Mouse (Mus musculus) cerebellum, adult 2 months (tissue): ENCODE measurements around the gene Cers6. TPM values are rescaled to one million over a fixed set of nuclear protein-coding genes. Genes with fewer than 3 reads are reported as not detected.

Experiments used
- DNase-seq, 2 experiments: peaks; one replicate each; pipeline ENCODE4 v3.0.0; 2021
- H3K27ac ChIP-seq: fragments of 200-500 bp; 2 replicates; pipeline ENCODE4 v1.5.1; 2012; ENCODE audit warnings: low read length, control low read depth, inconsistent platforms; ENCODE audit not compliant: insufficient read depth
- H3K27me3 ChIP-seq: fragments of 200-500 bp; 2 replicates; pipeline ENCODE4 v1.6.1; 2012; ENCODE audit warnings: inconsistent platforms, mild to moderate bottlenecking, low read length, moderate library complexity; ENCODE audit not compliant: control insufficient read depth, insufficient read depth
- H3K4me1 ChIP-seq: fragments of 200-500 bp; 2 replicates; pipeline ENCODE4 v1.6.1; 2011; ENCODE audit warnings: low read length; ENCODE audit not compliant: control insufficient read depth, insufficient read depth
- H3K4me3 ChIP-seq: fragments of 200-500 bp; replicated peaks from 2 replicates; pipeline ENCODE3; 2011; ENCODE audit warnings: mild to moderate bottlenecking, low read depth, low read length, control low read depth; ENCODE audit not compliant: insufficient read depth
- CTCF ChIP-seq: fragments of 200-500 bp; IDR thresholded peaks from 2 replicates; pipeline ENCODE4 v1.5.1; 2011; ENCODE audit warnings: low read depth, mild to moderate bottlenecking, control low read depth, low read length, moderate library complexity, borderline replicate concordance; ENCODE audit not compliant: insufficient read depth
- POLR2A ChIP-seq: fragments of 200-500 bp; IDR thresholded peaks from 2 replicates; pipeline ENCODE4 v1.6.1; 2011; ENCODE audit warnings: low read length, control low read depth, borderline replicate concordance; ENCODE audit not compliant: insufficient read depth
- WGBS: fragments of 180-500 bp; shearing (Covaris S2); methylation state at CpG from one replicate; pipeline ENCODE4 v1.1.7; 2018; 5-methylcytosine and 5-hydroxymethylcytosine counted together
- polyA plus RNA-seq: library from polyadenylated mRNA; depleted of rRNA; stranded (reverse); fragments of >200 nt; gene quantifications from 2 replicates; pipeline ENCODE4 v1.2.3, GENCODE M21; 2012

The Cers6 gene
- polyA plus RNA-seq, 1 experiment = 29.8 TPM

DNA sequence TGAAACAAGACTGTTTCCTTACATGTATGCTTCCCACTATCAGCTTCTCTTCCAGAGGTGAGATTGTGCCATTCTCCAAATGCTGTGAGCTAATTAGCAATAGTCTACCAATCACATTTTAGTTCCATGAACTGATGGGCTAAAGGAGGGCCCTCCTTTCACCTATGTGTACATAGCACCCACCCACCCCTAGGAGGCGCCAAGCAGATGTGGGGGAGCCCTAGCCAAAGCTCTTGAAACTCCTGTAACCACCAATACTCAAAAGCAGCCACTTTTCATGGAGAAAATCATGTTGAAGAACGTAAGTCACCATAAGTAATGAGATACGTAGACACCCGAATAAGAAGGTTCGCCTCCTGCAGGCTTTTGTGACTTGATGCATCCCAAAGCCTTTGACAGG, 251.4 kb downstream of the Cers6 start:
- no peak overlapping the region for H3K4me3 ChIP-seq
- H3K4me1 ChIP-seq = no peaks in the 10 kb centered on the region; the same call in 1 of the 2 replicates
- DNase-seq = no peak
- no peak for TF ChIP-seq POLR2A
- no peak for TF ChIP-seq CTCF
- 88% methylated on average over 5 of the region's 5 CpGs for WGBS
- H3K27me3 ChIP-seq = no peaks in the 10 kb centered on the region; the same call in 1 of the 2 replicates
- no peak overlapping the region for H3K27ac ChIP-seq

DNA sequence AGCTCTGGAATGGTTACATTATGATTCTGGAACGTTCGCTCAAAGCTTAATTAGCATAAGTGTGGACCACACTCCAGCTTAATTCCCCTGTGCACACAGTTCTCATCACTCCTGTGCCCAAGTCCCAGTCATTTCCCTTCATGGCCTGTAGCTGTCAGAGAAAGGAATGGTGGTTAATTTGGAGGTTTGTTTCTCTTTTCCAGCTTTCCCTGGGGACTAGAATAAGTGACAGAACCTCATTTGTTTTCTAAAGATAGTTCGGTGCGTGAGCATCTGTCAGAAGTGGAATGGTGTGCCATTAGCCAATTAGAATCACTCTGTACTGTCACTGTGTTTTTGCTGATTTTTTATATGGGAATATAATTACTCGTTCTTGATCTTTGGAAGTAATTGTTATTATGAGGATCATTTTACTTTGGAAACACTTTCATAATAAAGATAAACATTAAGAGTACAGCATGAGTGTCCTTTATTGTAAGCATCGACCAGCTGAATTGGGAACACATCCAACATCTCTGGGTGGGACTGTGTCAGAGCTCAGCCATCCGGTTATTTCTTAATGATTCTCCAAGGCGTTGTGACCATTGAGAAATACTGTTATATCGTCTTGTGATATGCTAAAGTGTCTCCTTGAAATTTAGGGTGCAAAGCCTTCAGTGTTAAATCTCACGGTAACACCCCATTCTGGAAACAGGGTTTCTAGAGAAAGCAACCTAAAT, 252.7 kb downstream of the Cers6 start:
- no peak for TF ChIP-seq POLR2A
- no peak for TF ChIP-seq CTCF
- WGBS = 39% methylated on average over 10 of the region's 10 CpGs
- no peak overlapping the region for H3K27ac ChIP-seq
- DNase-seq = no peak
- H3K4me1 ChIP-seq = no peaks in the 10 kb centered on the region; the same call in 1 of the 2 replicates
- no peaks in the 10 kb centered on the region for H3K27me3 ChIP-seq
- no peak overlapping the region for H3K4me3 ChIP-seq

DNA sequence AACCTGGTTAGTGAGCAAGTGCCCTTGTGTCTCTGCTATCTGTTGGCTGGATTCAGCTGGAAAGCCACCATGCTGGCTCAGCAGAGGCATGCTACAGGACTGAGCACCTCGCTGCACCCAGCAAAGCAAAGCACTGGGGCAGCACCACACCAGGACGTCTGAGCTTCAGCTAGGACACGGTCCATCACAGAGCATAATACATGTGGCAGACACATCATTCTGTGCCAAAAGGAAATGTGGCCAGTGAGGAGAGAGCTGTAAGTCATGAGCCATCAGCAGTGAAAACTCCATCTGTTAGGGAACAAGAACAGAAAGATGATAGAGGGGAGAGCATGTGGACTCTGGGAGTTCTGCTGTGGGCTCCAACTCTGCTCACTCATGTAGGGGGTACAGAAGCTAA, 254.7 kb downstream of the Cers6 start:
- WGBS = 31% methylated on average over 3 of the region's 3 CpGs
- H3K27ac ChIP-seq = no peak overlapping the region
- no peaks in the 10 kb centered on the region; the same call in 1 of the 2 replicates for H3K4me1 ChIP-seq
- no peak for DNase-seq
- no peak overlapping the region for H3K4me3 ChIP-seq
- no peak for TF ChIP-seq CTCF
- no peak for TF ChIP-seq POLR2A
- no peaks in the 10 kb centered on the region for H3K27me3 ChIP-seq

DNA sequence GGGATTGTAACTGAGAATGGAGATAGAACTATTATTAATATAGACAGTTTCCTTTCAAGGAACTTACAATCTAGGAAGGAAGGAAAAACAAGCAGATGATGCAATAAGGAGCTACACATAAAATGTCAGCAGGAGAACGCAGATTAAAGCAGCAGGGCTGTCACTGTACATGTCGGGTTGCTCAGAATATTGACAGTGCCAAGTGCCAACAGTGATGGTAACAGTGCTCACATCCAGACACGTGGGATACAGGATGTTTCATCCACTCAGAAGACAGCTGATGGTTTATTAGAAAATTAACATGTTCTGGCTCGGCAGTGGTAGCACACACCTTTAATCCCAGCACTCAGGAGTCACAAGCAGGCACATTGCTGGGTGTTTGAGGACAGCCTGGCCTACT, 255.5 kb downstream of the Cers6 start:
- Histone ChIP-seq H3K27ac (no peak overlapping the region), H3K4me1 (no peaks in the 10 kb centered on the region; the same call in 1 of the 2 replicates), H3K27me3 (no peaks in the 10 kb centered on the region), H3K4me3 (no peak overlapping the region)
- 10% methylated on average over 4 of the region's 4 CpGs for WGBS
- no peak for DNase-seq
- TF ChIP-seq CTCF (no peak), POLR2A (no peak)

DNA sequence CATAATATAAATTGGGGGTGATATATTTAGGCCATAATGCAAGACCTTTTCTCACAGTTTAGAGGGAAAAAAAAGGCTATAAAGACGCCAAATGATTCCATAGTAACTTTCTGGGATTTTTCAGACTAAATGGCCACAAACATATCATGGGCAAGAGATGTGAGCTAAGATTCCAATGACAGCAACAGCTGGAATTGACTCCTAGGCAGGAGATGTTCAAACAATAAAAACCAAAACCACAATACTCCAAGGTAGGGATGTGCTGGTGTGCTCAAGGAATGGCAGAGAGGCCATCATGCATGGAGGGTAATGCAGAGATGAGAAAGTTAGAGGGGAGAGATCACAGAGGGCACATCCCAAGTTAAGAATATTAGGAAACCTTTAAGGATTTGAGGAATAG, 257.8 kb downstream of the Cers6 start:
- WGBS = 98% methylated on average over 1 of the region's 1 CpGs
- Histone ChIP-seq H3K4me1 (no peaks in the 10 kb centered on the region), H3K27me3 (no peaks in the 10 kb centered on the region), H3K4me3 (no peak overlapping the region), H3K27ac (no peak overlapping the region)
- TF ChIP-seq CTCF = no peak
- no peak for TF ChIP-seq POLR2A
- DNase-seq = no peak

DNA sequence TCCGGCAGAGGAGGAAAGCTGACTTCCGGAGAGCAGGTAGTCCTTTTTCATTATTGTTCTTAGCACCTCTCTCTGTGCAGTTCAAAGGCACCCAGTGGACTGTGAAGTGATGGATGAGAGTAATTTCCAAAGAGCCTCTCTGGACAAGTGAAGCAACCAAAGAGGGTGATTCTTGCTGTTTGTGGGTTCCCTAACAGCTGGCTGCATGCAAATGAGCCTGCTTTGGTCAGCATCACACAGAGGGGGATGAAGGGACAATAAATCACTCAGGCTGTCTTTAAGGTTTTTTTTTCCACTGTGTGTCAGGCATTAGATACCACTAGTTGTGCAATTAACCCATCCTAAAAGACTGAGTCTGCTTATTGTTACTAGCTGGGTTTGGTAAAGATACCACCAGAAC, 258.5 kb downstream of the Cers6 start:
- H3K4me1 ChIP-seq = no peaks in the 10 kb centered on the region
- 64% methylated on average over 2 of the region's 2 CpGs for WGBS
- no peak overlapping the region for H3K4me3 ChIP-seq
- TF ChIP-seq POLR2A (no peak), CTCF (no peak)
- H3K27me3 ChIP-seq = no peaks in the 10 kb centered on the region
- H3K27ac ChIP-seq = no peak overlapping the region
- no peak for DNase-seq

DNA sequence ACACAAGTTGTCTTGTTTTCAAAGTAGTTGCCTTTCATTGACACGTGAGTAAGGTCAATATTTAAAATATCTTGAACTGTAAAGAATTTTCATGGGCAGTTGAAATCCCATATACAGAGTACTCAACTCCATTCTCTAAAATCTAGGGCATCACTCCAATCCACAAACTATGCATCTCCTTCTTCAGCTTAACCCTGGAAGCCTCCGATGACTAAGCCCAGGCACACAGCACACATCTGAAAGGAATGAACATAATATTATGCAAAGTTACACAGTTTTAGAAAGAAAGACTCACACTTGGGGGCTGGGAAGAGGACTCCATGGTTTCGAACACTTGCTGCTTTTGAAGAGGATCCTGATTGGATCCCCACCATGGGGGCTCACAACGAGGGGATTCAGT, 260.4 kb downstream of the Cers6 start:
- Histone ChIP-seq H3K4me3 (no peak overlapping the region), H3K27ac (no peak overlapping the region), H3K4me1 (no peaks in the 10 kb centered on the region), H3K27me3 (no peaks in the 10 kb centered on the region)
- TF ChIP-seq CTCF = no peak
- TF ChIP-seq POLR2A = no peak
- 81% methylated on average over 4 of the region's 4 CpGs for WGBS
- no peak for DNase-seq

DNA sequence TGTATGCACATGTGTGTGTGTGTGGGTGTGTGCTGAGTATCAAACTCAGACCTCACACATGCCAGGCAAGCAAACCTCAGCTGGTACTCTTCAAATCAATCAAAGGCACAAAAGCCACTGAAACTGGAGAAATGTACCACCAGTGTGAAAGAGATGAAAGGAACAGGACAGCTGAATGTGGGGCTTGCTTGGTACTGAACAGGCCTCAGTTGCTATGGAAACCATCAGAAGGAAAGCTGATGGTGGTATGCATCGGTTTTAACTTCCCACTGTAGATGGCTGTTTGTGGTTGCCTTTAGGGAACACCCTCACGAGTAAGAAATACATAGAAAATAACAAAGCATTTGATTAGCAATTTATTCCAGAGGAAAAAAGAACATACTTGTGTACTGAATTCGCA, 264.2 kb downstream of the Cers6 start:
- no peak for DNase-seq
- H3K27ac ChIP-seq = no peak overlapping the region
- no peak for TF ChIP-seq CTCF
- no peak for TF ChIP-seq POLR2A
- H3K4me3 ChIP-seq = no peak overlapping the region
- no peaks in the 10 kb centered on the region for H3K27me3 ChIP-seq
- WGBS = 54% methylated on average over 3 of the region's 3 CpGs
- H3K4me1 ChIP-seq = no peaks in the 10 kb centered on the region; the same call in 1 of the 2 replicates
